Mouse (Mus musculus) spleen, postnatal 10 days (tissue): ENCODE results near the gene Gm21366.
"Not testable (repeated sequence)": the region's sequence is repeated elsewhere in the genome, so short reads cannot be mapped to it uniquely, and the experiment has no call there.

Experiments used
- DNase-seq, 2 experiments: peaks; one replicate each; pipeline ENCODE4 v3.0.0; 2021 to 2022; ENCODE audit warnings: low spot score in 2 of 2

Gene Gm21366

DNA sequence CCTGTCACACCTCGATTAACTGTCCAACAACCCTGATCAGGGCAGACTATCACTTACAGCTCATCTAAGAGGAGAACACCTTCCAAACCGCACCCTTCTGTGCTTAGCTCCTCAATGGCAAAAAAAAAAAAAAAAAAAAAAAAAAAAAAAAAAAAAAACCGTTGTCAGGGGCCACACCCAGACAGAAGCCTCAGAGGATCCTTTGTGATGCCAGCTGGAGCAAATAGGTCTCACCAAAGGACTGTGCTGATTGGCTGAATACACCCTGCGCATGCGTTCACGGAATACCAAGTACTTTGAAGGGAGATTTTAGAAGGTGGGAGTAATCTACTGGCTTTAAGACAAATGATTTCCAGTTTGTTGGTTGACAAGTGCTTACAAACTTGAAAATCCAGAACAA, at the start of gene Gm21366:
Gm21366 (minus strand) TSS at position 101 of the 400 bp plus-strand sequence.
- not testable (repeated sequence) for DNase-seq
